Mouse (Mus musculus) T-cell, adult 2 months (primary cell): ENCODE data around the gene Sipa1.
A peak's percentile ranks its signal among the peaks of the same experiment; 100 is the strongest.

Experiments
- DNase-seq: peaks from one replicate; pipeline ENCODE4 v3.0.0; 2022; ENCODE audit warnings: low spot score

The Sipa1 gene

GRCm38 (mm10) chr19:5686437-5686836 is 22.9 kb upstream of the Sipa1 start:
- DNase-seq: no peak

DNA sequence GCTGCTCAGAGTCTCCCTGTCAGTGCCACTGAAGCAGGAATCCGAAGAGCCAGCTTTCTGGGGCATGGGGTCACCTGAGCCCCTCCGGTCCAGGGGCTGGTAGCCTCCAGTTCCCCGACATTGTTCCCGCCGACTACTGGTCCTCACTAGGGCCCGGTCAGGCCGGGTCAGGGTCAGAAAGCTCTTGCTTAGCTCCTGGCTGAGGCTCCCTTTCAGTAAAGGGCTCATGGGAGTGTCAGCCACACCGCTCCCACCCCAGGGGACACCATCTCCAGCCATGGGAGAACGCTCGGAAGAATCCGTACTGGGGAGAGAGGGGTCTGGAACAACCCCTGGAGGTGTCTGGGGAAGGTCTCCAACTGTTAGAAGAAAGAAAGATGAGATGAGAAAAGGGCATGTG is 22.4 kb upstream of the Sipa1 start:
- no peak for DNase-seq

- DNase-seq: no peak
These were observed 21.9 kb upstream of the Sipa1 start for GRCm38 (mm10) chr19:5685431-5685830.

GRCm38 (mm10) chr19:5684985-5685384 is 21.5 kb upstream of the Sipa1 start:
- no peak for DNase-seq

- no peak for DNase-seq
These were observed 20.7 kb upstream of the Sipa1 start for GRCm38 (mm10) chr19:5684236-5684635.

- no peak for DNase-seq
These were observed 16.9 kb upstream of the Sipa1 start for GRCm38 (mm10) chr19:5680432-5680831.

- no peak for DNase-seq
These were observed 4.9 kb upstream of the Sipa1 start for GRCm38 (mm10) chr19:5668372-5668771.

DNA sequence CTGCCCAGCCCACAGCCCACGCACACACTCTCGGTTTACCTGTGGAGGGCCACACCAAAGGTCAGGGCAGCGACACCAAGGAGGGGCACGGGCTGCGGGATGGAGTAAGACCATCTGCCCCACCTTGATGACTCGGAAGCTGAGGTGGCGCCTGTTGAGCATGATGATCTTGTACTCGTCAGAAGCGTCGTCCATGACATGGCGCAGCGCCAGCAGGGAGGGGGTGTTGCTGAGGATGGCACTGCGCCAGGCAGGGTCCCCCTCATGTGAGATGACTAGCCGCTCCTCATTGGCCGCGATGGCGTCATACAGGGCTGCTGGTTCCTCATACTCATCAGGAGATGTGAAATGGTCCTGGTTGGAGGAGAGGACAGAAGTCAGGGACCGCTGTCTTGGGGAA is 2.9 kb upstream of the Sipa1 start:
- DNase-seq: no peak

DNA sequence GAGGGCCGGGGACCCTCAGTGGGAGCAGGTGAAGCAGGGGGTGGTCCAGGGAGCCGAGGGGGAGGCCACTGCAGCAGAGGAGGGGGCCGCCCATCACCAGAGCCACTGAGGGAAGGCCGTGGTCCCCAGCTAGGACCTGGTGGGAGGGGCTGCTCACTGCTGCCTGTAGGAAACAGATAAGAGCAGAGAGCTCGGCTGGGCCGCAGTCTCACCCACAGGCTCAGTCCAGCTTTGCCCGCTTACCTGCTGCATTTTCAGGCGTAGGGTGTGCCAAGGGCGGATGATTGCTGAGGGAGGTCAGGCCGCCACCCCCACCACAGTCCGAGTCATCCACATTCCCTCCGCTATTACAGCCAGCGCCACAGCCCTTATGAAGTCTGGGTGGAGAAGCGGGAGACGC is 2.0 kb upstream of the Sipa1 start:
- no peak for DNase-seq

GRCm38 (mm10) chr19:5664669-5665257 is 1.3 kb upstream of the Sipa1 start:
- DNase-seq: no peak

GRCm38 (mm10) chr19:5662310-5662709 is 1.2 kb downstream of the Sipa1 start:
- DNase-seq: peak; percentile 61

DNA sequence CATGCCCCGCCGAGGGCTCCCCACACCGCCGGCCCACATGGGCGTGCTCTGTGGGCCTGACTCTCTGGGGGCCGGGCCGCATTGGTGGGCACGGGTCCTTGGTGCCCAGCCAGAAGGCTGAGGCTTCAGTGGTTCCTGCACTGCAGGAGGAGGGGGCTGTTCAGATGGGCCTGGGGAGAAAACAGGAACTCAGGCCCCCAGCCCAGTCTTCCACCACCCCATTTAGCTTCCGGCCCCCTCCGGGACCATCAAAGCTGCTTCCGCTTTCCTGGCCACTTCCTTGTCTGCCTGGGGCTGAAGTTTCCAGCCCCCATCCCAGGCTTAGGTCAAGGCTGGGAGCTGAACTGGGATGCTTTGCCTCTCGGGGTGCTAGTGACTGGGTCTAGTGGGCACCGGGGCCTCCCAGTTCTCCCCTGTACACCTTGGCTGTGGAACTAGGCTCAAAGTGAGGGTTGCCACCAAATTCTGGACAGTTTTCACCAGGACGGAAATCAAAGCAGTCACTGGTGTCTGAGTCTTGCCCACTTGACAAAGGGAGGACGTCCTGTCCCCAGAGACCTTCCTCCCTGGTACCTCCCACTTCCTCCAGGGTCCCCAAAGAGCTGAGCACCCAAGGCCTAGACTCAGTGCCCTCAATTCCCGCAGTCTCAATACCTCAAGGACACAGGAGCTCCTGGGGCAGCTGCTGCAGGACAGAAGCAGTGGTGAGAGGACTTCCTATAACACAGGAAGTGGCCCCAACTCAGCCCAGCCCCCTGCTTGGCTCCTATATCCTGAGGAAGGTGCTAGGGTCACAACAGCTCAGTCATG is 2.4 kb downstream of the Sipa1 start:
- DNase-seq: peak; percentile 41

DNA sequence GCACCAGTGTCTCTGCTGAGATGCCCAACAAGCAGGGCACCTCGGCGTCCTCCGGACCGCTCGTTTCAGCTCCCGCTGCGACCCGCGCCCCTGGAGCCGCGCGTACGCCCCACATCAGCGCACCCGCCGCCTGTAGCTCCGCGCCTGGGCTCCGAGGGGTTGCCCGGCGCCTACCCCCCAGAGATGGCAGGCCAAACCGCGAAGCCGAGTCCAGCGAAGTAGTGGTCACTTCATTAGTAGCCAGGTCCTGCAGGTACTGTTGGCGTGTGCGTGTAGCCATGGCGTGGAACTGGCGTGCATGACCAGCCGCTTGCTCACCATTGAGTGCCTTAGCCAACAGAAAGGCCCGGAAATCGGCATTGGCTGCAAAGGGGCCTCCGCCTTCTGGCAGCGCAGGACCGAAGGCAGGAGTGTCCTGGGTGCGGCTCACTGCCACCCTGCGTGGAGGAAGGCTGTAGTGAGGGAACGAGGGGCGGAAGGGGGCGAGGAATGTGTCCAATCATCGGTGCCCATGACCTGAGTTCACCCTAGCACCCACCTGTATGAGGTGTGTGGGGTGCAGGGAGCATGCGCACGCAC is 8.7 kb downstream of the Sipa1 start:
- no peak for DNase-seq

- DNase-seq: no peak
These were observed 9.4 kb downstream of the Sipa1 start for GRCm38 (mm10) chr19:5653969-5654719.

DNA sequence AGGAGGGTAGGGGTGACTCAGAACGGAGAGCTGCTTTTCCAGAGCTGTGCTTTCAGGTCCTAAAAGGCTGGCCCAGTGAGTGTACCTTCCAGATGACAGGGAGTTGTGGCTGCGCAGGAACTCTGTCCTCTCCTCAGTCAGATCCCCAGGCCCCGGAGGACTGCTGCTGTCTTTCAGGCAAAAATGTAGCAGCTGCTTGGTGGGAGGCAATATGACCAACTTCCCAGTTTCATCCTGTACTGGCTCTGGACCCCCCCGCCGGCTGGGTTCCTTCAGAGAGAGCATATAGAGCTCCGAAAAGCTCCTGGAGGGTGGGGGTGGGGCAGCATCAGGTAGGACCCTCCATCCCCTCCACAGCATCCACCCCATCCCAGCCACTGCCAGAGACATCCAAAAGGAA is 10.9 kb downstream of the Sipa1 start:
- no peak for DNase-seq

GRCm38 (mm10) chr19:5651502-5652274 is 11.8 kb downstream of the Sipa1 start:
- no peak for DNase-seq

- no peak for DNase-seq
These were observed 14.2 kb downstream of the Sipa1 start for GRCm38 (mm10) chr19:5649298-5649741.

- DNase-seq: peak; percentile 90
These were observed 14.9 kb downstream of the Sipa1 start for GRCm38 (mm10) chr19:5648401-5649297.

DNA sequence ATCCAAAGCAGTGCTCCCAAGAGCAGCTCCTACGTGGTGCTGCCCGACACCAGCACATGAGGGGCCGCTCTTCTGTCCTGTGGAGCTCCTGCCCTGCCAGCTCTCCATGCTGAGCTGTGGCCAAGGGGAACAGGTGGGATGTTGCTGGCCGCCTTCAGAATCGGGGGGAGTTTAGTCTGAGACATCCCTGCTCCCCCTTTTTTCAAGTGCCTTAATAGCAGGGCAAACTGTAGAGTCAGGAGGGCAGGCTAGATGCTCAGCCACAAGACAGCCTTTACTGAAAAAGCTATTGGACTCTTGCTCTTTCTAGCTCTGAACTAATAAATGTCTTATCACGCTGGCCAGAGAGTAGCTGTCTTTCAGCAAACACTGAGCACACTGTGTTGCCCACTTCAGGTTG is 15.7 kb downstream of the Sipa1 start:
- DNase-seq: no peak

DNA sequence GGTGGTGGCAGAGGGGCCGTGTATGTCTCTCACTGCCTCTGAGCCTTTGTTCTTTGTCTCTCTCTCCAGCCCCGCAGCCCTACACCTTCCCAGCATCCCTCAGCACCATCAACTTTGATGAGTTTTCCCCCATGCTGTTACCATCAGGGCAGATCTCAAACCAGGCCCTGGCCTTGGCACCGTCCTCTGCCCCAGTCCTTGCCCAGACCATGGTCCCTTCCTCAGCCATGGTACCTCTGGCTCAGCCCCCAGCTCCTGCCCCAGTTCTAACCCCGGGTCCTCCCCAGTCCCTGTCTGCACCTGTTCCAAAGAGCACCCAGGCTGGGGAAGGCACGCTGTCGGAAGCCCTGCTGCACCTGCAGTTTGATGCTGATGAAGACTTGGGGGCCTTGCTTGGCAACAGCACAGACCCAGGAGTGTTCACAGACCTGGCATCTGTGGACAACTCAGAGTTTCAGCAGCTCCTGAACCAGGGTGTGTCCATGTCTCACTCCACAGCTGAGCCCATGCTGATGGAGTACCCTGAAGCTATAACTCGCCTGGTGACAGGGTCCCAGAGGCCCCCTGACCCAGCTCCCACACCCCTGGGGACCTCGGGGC is 16.7 kb downstream of the Sipa1 start:
- no peak for DNase-seq
